Mouse (Mus musculus) liver, embryonic 14.5 days (tissue): ENCODE data around the gene Mvb12a.

ENCODE experiments used
- CTCF ChIP-seq: IDR thresholded peaks from 2 replicates; pipeline ENCODE4 v1.5.1; 2016; ENCODE audit warnings: antibody characterized with exemption, low read depth, control low read depth
- EP300 ChIP-seq: IDR thresholded peaks from 2 replicates; pipeline ENCODE4 v1.6.1; 2016; ENCODE audit warnings: antibody characterized with exemption, low read depth

DNA sequence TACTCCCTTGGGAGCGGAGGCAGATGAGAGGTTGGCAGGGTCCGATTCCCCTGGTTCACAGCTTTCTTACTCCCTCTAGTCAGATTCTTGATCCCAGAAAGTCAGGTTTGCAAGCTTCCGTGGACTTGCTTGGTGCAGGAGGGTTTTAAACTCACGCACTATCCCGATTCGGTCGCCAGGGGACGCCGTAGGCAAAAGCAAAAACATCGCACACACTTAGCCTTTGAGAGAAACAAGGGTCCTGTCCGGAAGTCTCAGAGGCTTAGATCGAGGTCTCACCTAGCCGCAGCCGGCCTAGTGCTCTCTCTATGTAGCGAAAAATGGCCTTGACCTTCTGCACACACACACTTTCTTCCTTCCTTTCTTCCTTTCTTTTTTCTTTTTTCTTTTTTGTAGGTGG, 18.7 kb downstream of the Mvb12a start:
- no peak for TF ChIP-seq EP300
- peak; percentile 94 for TF ChIP-seq CTCF
